In genomic region chr5:113516873-113517336, GRCm38 (mm10) we compare ENCODE assay signal across 9 mouse cellular contexts. TPM values are rescaled to one million over a fixed set of nuclear protein-coding genes. Genes with fewer than 3 reads are reported as not detected.
A peak's percentile ranks its signal among the peaks of the same experiment; 100 is the strongest.
DNase-seq lines count a peak whose midpoint lies in the region; ATAC-seq and TF ChIP-seq lines count a peak whose summit lies in the region.
"Had no signal": no experiment of that assay in that cellular context is flagged by ENCODE, and none has a peak within 500 bp of the region (broad histone marks: within the 10 kb centered on the region; RNA-seq: fewer than 3 reads in every experiment).

No protein-coding gene starts in this region.

- no peak for TF ChIP-seq CTCF in heart, adult 2 months (IDR thresholded peaks at IDR 0.05)

- H3K27ac ChIP-seq in heart, embryonic 15.5 days: peak overlapping the region; percentile 3; the same call in 1 of the 2 replicates
- H3K27ac ChIP-seq in heart, adult 2 months: no peak overlapping the region
- peak overlapping the region; percentile 43; the same call in 1 of the 2 replicates for H3K27ac ChIP-seq in hindbrain, embryonic 15.5 days (replicated peaks)
- H3K27ac ChIP-seq in midbrain, embryonic 11.5 days (ENCODE audit: low read depth, low read length): peak overlapping the region; percentile 44

- H3K4me1 ChIP-seq in heart, embryonic 15.5 days (replicated peaks): peaks cover 36% of the 10 kb centered on the region
- H3K4me1 ChIP-seq in heart, adult 2 months (ENCODE audit: control insufficient read depth, insufficient read depth, low read length): no peaks in the 10 kb centered on the region
- H3K4me1 ChIP-seq in hindbrain, embryonic 15.5 days (replicated peaks): peaks cover 23% of the 10 kb centered on the region
- H3K4me1 ChIP-seq in midbrain, embryonic 11.5 days (ENCODE audit: control insufficient read depth, insufficient read depth, low read length): peaks cover 9% of the 10 kb centered on the region

- no peak overlapping the region for H3K4me3 ChIP-seq in heart, embryonic 15.5 days
- no peak overlapping the region for H3K4me3 ChIP-seq in heart, adult 2 months
- no peak overlapping the region for H3K4me3 ChIP-seq in hindbrain, embryonic 15.5 days
- H3K4me3 ChIP-seq in midbrain, embryonic 11.5 days (ENCODE audit: low read depth, low read length): no peak overlapping the region

- TF ChIP-seq EP300 in heart, adult 2 months (IDR thresholded peaks at IDR 0.05; ENCODE audit: insufficient read depth, low read depth, low read length): no peak

- intact Hi-C loops in heart, adult 2 months (cut with DNase I): no loop called here

- no peaks in the 10 kb centered on the region for H3K36me3 ChIP-seq in heart, embryonic 15.5 days
- H3K36me3 ChIP-seq in heart, adult 2 months (ENCODE audit: control insufficient read depth, insufficient read depth, low read length): no peaks in the 10 kb centered on the region
- no peaks in the 10 kb centered on the region for H3K36me3 ChIP-seq in hindbrain, embryonic 15.5 days
- no peaks in the 10 kb centered on the region for H3K36me3 ChIP-seq in midbrain, embryonic 11.5 days (ENCODE audit: control insufficient read depth, insufficient read depth, low read length)
- H3K36me3 ChIP-seq: G1E had no signal

- no peak for ATAC-seq in heart, embryonic 15.5 days (replicated peaks; ENCODE audit: insufficient number of reproducible peaks, insufficient read depth, low FRiP score, low read depth)
- peak; percentile 25 for ATAC-seq in hindbrain, embryonic 15.5 days (ENCODE audit: low FRiP score, low read depth)
- ATAC-seq in midbrain, embryonic 11.5 days (ENCODE audit: low FRiP score): peak; percentile 62

- H3K79me2 ChIP-seq in heart, adult 2 months (replicated peaks; ENCODE audit: control insufficient read depth, insufficient read depth, low read length): no peaks in the 10 kb centered on the region

- H3K4me2 ChIP-seq in heart, embryonic 15.5 days: peak overlapping the region; percentile 12; the same call in 1 of the 2 replicates
- peak overlapping the region; percentile 42 for H3K4me2 ChIP-seq in hindbrain, embryonic 15.5 days
- peak overlapping the region; percentile 27; the same call in 1 of the 2 replicates for H3K4me2 ChIP-seq in midbrain, embryonic 11.5 days

- H3K27me3 ChIP-seq in heart, embryonic 15.5 days: 0 out of 2 replicates have a peak, but pooled peaks cover 2% of the 10 kb centered on the region
- H3K27me3 ChIP-seq in heart, adult 2 months (ENCODE audit: control insufficient read depth, insufficient read depth, low read length): 0 out of 2 replicates have a peak, but pooled peaks cover 2% of the 10 kb centered on the region
- no peaks in the 10 kb centered on the region for H3K27me3 ChIP-seq in hindbrain, embryonic 15.5 days
- H3K27me3 ChIP-seq in midbrain, embryonic 11.5 days (ENCODE audit: control insufficient read depth, insufficient read depth, low read length): no peaks in the 10 kb centered on the region; the same call in 1 of the 2 replicates

- DNase-seq in heart, adult 2 months: no peak
- DNase-seq in embryo, embryonic 9.5 days (ENCODE audit: extremely low spot score): peak; percentile 38
- peak; percentile 91 for DNase-seq in midbrain, embryonic 11.5 days (ENCODE audit: low spot score, missing footprints)
- no peak for DNase-seq in ovary, postnatal 14 days (ENCODE audit: low spot score)
- no peak for DNase-seq in gastrocnemius, postnatal 4 days (ENCODE audit: low spot score in 2 of 2)
- DNase-seq in thymus, postnatal 10 days (ENCODE audit: low spot score in 2 of 2): no peak

- no peak overlapping the region for H3K9ac ChIP-seq in heart, embryonic 15.5 days
- H3K9ac ChIP-seq in heart, adult 2 months (ENCODE audit: low read depth, low read length): no peak overlapping the region
- H3K9ac ChIP-seq in hindbrain, embryonic 15.5 days: no peak overlapping the region
- no peak overlapping the region for H3K9ac ChIP-seq in midbrain, embryonic 11.5 days (ENCODE audit: low read length)

- no peaks in the 10 kb centered on the region for H3K9me3 ChIP-seq in heart, embryonic 15.5 days (replicated peaks)
- H3K9me3 ChIP-seq in hindbrain, embryonic 15.5 days: no peaks in the 10 kb centered on the region
- no peaks in the 10 kb centered on the region for H3K9me3 ChIP-seq in midbrain, embryonic 11.5 days (ENCODE audit: control insufficient read depth, low read length)

- no peak for TF ChIP-seq POLR2A in heart, adult 2 months (IDR thresholded peaks at IDR 0.05; ENCODE audit: insufficient read depth, low read depth, low read length)

- WGBS in heart, embryonic 15.5 days: 22% methylated on average over 14 of the region's 14 CpGs
- WGBS in heart, adult 2 months: 25% methylated on average over 14 of the region's 14 CpGs
- 14% methylated on average over 14 of the region's 14 CpGs for WGBS in hindbrain, embryonic 15.5 days
- 21% methylated on average over 14 of the region's 14 CpGs for WGBS in midbrain, embryonic 11.5 days

RNA-seq across cellular contexts. Expression of gene Wscd2, which starts 26.8 kb away (rescaled TPM):
- 2.5 and 4.2 TPM in 2 replicates for polyA plus RNA-seq in heart, embryonic 15.5 days (2015; fragmentation: Nextera tagmentation; extraction: Ambion mirVana)
- total RNA-seq in heart, adult 2 months (2021): under 1 TPM; 0.26 to 0.34 TPM
- polyA plus RNA-seq in heart, adult 2 months (2012; rRNA removed): 0.82 and 1.5 TPM in 2 replicates
- polyA plus RNA-seq in hindbrain, embryonic 15.5 days (2015; fragmentation: Nextera tagmentation; extraction: Ambion mirVana): 13.2 and 13.8 TPM in 2 replicates
- 8.0 and 9.1 TPM in 2 replicates for polyA plus RNA-seq in midbrain, embryonic 11.5 days (2014; fragmentation: Nextera tagmentation; extraction: Ambion mirVana)
- 1 to 10 TPM; 1.2 to 1.4 TPM for total RNA-seq in gastrocnemius, postnatal 4 days (2021)
- polyA plus RNA-seq: G1E had no signal

Comparison
In these comparisons a context has a peak if more than half of its experiments do, and no peak if none do; other contexts are left out.
1. DNase-seq: peak in embryo, embryonic 9.5 days (single experiment) and midbrain, embryonic 11.5 days (single experiment); none in heart, adult 2 months (0 of 2), ovary, postnatal 14 days (single experiment), gastrocnemius, postnatal 4 days (0 of 2) and thymus, postnatal 10 days (0 of 2).
2. Peak in every context shown above with its lines, with median percentiles within 50 percentile points of each other: H3K4me2 ChIP-seq.